Mouse (Mus musculus): ENCODE data around the gene Cacna1a.

Gene Cacna1a

DNA sequence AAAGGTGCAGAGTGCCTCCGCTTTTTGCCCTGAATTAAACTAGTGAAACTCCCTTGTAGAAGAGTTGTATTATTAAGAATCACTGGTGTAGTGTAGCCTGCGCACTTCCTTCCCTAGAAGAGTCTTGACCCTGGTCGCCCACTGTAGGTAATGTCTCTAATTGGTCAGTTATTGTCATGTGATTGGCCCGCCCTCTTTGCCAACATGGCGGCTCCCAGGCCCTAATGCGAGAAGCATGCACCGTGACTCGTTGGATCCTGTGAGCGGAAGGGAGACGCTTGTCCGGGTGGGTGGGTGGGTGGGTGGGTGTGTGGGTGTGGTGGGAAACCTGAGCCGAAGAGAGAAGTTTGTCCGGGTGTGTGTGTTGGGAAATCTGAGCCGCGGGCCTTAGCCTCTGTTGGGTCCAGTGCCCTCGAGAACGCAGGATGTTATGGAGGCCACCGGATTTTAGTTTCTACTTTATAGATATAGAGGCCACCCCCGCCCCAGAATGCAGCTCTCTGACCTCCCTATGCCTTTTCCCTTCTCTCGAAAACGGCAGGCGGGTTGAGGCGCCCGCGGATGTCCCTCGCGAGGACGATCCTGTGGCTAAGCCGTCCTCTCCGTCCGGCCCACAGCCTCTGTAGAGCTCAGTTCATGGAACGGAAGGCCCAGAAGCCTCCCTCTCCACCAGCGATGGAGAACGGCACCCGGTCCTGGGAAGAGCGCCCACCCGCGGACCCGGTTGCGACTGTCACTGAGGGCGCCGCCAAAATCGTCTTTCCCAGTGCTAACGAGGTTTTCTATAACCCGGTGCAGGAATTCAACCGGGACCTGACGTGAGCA is 301.1 kb downstream of the Cacna1a start:
- DNase-seq (ENCODE audit: low read depth), result peak; percentile 96

Data from 416B (cell line).